Mouse (Mus musculus): ENCODE measurements around the gene March9.

- TF ChIP-seq POLR2A (IDR thresholded peaks at IDR 0.05; ENCODE audit: extremely low read depth, insufficient read depth, low read length) (no peak), CTCF (IDR thresholded peaks at IDR 0.05; ENCODE audit: low read depth, low read length) (no peak)
These were observed 18.7 kb downstream of the March9 start, which contains the start of the genes Mettl1 and Eef1akmt3 for GRCm38 (mm10) chr10:127041274-127041766.

All from liver, adult 2 months (tissue).